Mouse (Mus musculus) G1E (cell line): ENCODE measurements at regions not wholly inside any gene's neighbourhood (a gene's known extent, or its start where the extent isn't known, plus 50 kb on each side); places are given as distances from the start of the nearest gene placed in this dataset.

Experiments
- CTCF ChIP-seq: IDR thresholded peaks from 2 replicates; pipeline ENCODE4 v1.5.1; 2012; ENCODE audit warnings: low read depth, low read length, inconsistent platforms, mixed read lengths
- GATA1 ChIP-seq: IDR thresholded peaks from 2 replicates; pipeline ENCODE4 v1.6.1; 2012; ENCODE audit warnings: borderline replicate concordance, low read length, inconsistent platforms, mixed read lengths
- GATA2 ChIP-seq: IDR thresholded peaks from 2 replicates; pipeline ENCODE4 v1.6.1; 2012; ENCODE audit warnings: low read depth, low read length, inconsistent platforms, borderline replicate concordance

GRCm38 (mm10) chr14:58910846-58911245, 231.8 kb downstream of the 1700129C05Rik start:
- TF ChIP-seq CTCF, result no peak
- no peak for TF ChIP-seq GATA1
- TF ChIP-seq GATA2, result no peak
